Mouse (Mus musculus): Measurements from ENCODE around the gene Stambpl1.

DNA sequence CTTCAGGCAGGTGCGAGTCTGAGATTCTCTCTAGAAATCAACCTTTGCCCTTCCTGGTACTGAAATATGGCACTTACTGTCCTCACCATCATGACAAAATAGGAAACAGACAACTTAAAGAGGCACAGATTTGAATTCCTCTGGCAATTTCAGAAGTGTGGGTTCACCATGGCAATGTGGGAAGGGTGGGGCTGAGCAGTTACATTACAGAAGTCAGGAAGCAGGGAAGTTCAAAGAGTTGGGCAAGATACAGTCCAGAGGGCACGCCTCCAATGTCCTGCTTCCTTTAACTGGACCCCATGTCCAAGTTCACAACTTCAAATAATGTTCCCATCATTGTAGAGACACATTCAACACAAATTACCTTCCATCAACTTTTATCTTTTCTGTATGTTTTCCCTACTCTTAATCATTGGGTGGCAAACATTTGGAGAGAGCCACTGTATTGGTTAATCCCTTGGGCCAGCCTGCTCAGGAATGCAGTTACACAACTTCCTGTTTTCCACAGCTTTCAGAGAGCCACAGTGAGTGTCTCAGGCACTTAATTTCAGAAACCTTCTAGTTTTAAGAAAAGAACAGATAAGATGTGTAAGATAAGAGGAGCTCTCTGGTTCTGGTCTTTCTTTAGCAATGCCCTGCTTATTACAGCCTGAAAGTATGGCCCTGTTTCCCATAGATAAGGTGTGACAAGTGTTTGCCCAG is 70.4 kb downstream of the Stambpl1 start:
- TF ChIP-seq CTCF (IDR thresholded peaks at IDR 0.05; ENCODE audit: low read depth) (no peak), EP300 (IDR thresholded peaks at IDR 0.05; ENCODE audit: low read depth) (no peak)
